Mouse (Mus musculus) hindbrain, embryonic 11.5 days (tissue): ENCODE measurements around the gene Als2. TPM values are rescaled to one million over a fixed set of nuclear protein-coding genes. Genes with fewer than 3 reads are reported as not detected.

ENCODE experiments used
- ATAC-seq: fragments of 200-750 bp; cut with Nextera tagmentation; 2 replicates; pipeline ENCODE4 v1.8.0; 2017; ENCODE audit warnings: mild to moderate bottlenecking, moderate TSS enrichment, moderate library complexity; ENCODE audit not compliant: low FRiP score
- DNase-seq: peaks from one replicate; pipeline ENCODE4 v3.0.0-alpha.2; 2015; ENCODE audit warnings: low spot score
- H3K27ac ChIP-seq: fragments of 300-500 bp; sonication (generic); 2 replicates; pipeline ENCODE4 v1.5.1; 2014; ENCODE audit warnings: mild to moderate bottlenecking, low read depth, low read length
- H3K27me3 ChIP-seq: fragments of 300-500 bp; sonication (generic); 2 replicates; pipeline ENCODE4 v1.6.1; 2014; ENCODE audit warnings: mild to moderate bottlenecking, low read length, moderate library complexity, mixed read lengths; ENCODE audit not compliant: control insufficient read depth, insufficient read depth
- H3K36me3 ChIP-seq: fragments of 300-500 bp; sonication (generic); 2 replicates; pipeline ENCODE4 v1.6.1; 2014; ENCODE audit warnings: mild to moderate bottlenecking, low read length, moderate library complexity, mixed read lengths; ENCODE audit not compliant: control insufficient read depth, insufficient read depth
- H3K4me1 ChIP-seq: fragments of 300-500 bp; sonication (generic); replicated peaks from 2 replicates; pipeline ENCODE4 v1.6.1; 2014; ENCODE audit warnings: low read length, mixed read lengths; ENCODE audit not compliant: control insufficient read depth, insufficient read depth
- H3K4me2 ChIP-seq: fragments of 300-500 bp; sonication (generic); replicated peaks from 2 replicates; pipeline ENCODE4 v1.6.1; 2014; ENCODE audit warnings: mild to moderate bottlenecking, low read depth, low read length
- H3K4me3 ChIP-seq: fragments of 300-500 bp; sonication (generic); 2 replicates; pipeline ENCODE4 v1.5.1; 2014; ENCODE audit warnings: low read depth, low read length
- H3K9ac ChIP-seq: fragments of 300-500 bp; sonication (generic); 2 replicates; pipeline ENCODE4 v1.6.1; 2014; ENCODE audit warnings: low read depth, low read length
- H3K9me3 ChIP-seq: fragments of 300-500 bp; sonication (generic); 2 replicates; pipeline ENCODE4 v1.6.1; 2016; ENCODE audit warnings: low read length; ENCODE audit not compliant: control insufficient read depth
- WGBS: fragments of 180-500 bp; shearing (Covaris S2); extraction: QIAGEN DNeasy Blood & Tissue Kit; methylation state at CpG from one replicate; pipeline ENCODE4 v1.1.7; 2014; 5-methylcytosine and 5-hydroxymethylcytosine counted together
- polyA plus RNA-seq: library from polyadenylated mRNA; unstranded; fragments of >200 nt; fragmentation: Nextera tagmentation; extraction: Ambion mirVana; gene quantifications from 2 replicates; pipeline ENCODE4 v1.2.1, GENCODE M21; 2014

Gene Als2
- polyA plus RNA-seq, 1 experiment from 2014 or later = 15.9 TPM

GRCm38 (mm10) chr1:59119720-59120457, 117.1 kb downstream of the Als2 start, which contains the start of gene Tmem237:
Gene Tmem237 (minus strand): TSS chr1:59120408.
- H3K9me3 ChIP-seq = no peaks in the 10 kb centered on the region

More at GRCm38 (mm10) chr1:59119720-59120457, 117.1 kb downstream of the Als2 start, which contains the start of gene Tmem237:
- peak; percentile 99 for ATAC-seq
- Histone ChIP-seq H3K4me2 (peak within 1 kb of the TSS; percentile 81), H3K27ac (peak within 1 kb of the TSS; percentile 91), H3K4me1 (no peaks in the 10 kb centered on the region), H3K9ac (peak within 1 kb of the TSS; percentile 92), H3K27me3 (no peaks in the 10 kb centered on the region), H3K4me3 (peak within 1 kb of the TSS; percentile 74), H3K36me3 (no peaks in the 10 kb centered on the region)
- 1% methylated on average over 57 of the region's 74 CpGs for WGBS
- DNase-seq = peak; percentile 96

Other genes with a start within 250 kb of the Als2 start
- not detected in 2 replicates for gene C2cd6, start 142.3 kb downstream of the Als2 start, polyA plus RNA-seq
- 48.1 and 51.1 TPM in 2 replicates for gene Tmem237, start 116.8 kb downstream of the Als2 start, polyA plus RNA-seq
- gene Mpp4, start 73.8 kb downstream of the Als2 start, polyA plus RNA-seq = 0.33 and 0.96 TPM in 2 replicates
- gene Cdk15, start 19.7 kb upstream of the Als2 start, polyA plus RNA-seq = 1.1 and 1.8 TPM in 2 replicates
- 13.0 and 15.4 TPM in 2 replicates for gene Fzd7, start 245.2 kb upstream of the Als2 start, polyA plus RNA-seq